Mouse (Mus musculus) frontal cortex, postnatal 36 days (tissue): ENCODE measurements at regions not wholly inside any gene's neighbourhood (a gene's known extent, or its start where the extent isn't known, plus 50 kb on each side); places are given as distances from the start of the nearest gene placed in this dataset.

Experiments
- DNase-seq, 2 experiments: peaks; one replicate each; pipeline ENCODE4 v3.0.0; 2022; ENCODE audit warnings: low spot score in 2 of 2

- no peak for DNase-seq
These were observed 61.6 kb downstream of the Gm10295 start for GRCm38 (mm10) chr7:71289702-71290101.

- DNase-seq, result no peak
These were observed 62.0 kb downstream of the Gm10295 start for GRCm38 (mm10) chr7:71289266-71289665.

GRCm38 (mm10) chr7:71287441-71287840, 63.8 kb downstream of the Gm10295 start:
- DNase-seq, result no peak

DNA sequence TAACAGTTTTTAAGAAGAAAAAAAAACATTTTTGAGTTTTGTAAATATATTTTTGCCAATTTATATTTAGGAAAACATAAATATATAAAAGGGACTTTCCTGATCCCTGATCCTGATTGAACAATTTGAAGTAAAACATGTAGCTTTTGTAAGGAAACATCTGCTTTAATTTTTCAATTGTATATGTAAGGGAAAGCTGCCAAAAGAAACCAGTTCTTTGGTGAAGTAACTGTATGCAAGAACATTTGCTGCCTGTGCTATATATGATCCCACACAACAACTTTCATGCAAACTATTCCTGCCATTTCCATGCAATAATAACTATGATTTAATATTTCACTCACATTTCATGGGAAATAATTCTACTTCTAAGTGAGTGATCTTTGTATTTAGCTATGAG, 67.0 kb downstream of the Gm10295 start:
- no peak for DNase-seq

- DNase-seq, result no peak
These were observed 67.9 kb downstream of the Gm10295 start for GRCm38 (mm10) chr7:71283419-71283818.

GRCm38 (mm10) chr7:71266101-71266500, 85.2 kb downstream of the Gm10295 start:
- DNase-seq, result no peak

GRCm38 (mm10) chr7:71264115-71264514, 87.2 kb downstream of the Gm10295 start:
- DNase-seq, result no peak

- no peak for DNase-seq
These were observed 101.6 kb downstream of the Gm10295 start for GRCm38 (mm10) chr7:71249669-71250068.

DNA sequence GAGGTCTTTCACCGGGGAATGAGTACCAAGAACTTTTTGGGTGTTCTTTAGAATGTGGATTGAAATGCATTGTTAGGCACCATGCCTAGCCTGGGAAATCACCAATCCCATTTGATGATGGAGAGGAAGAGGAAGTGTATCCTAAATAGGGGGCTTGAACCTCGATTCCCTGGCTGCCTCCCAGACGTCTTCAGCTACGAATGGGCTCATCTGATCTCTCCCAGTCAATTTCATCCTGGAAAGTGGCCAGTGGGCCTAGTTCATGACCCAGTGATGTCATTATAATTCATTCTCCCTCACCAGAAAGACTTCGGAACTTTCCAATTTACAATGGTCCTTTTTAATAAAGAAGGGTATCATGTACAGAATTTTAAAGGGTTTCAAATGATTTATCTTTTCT, 102.1 kb downstream of the Gm10295 start:
- no peak for DNase-seq

GRCm38 (mm10) chr7:71247922-71248321, 103.4 kb downstream of the Gm10295 start:
- no peak for DNase-seq

DNA sequence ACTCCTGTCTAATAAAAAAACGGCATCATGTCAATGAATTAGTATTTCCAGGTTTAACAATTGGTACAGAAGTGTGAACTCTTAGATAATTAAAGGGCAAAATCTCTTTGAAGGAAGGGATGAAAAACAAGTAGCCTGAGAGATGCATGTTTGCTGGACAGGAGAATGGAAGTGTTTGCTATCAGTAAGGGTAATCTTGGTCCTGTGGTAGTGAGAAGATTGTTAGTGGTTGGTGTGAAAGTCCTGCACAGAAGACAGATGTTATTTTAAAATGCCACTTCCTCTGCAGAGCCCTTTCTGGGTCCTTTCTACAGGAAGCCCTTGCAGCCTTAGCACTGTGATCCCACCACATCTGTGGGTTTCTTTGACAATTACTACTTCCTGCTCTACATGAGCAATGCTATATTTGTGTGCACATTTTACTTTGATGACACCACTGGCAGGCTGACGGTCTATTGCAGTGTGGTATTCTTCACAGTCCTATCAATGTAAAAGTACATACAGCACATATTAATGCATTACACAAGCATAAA, 108.8 kb downstream of the Gm10295 start:
- DNase-seq, result no peak

DNA sequence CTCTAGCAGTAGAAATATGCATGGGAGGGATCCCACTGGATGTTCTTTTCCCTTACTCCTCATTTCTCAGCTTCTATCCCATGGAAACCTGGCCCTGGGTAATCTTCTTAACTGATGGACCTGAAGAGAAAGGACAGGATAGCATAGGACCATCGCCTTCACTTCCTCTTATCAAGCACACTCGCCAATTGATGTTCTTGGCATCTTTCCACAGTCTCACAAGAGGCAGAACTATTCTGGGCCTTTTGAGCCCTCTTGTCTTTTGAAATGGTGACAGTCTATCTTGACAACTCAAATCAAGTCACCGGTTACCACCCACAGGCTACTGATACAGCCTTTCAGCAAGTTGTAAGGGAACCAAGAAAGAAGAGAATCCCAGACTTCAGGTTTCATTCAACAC, 112.1 kb downstream of the Gm10295 start:
- no peak for DNase-seq

DNA sequence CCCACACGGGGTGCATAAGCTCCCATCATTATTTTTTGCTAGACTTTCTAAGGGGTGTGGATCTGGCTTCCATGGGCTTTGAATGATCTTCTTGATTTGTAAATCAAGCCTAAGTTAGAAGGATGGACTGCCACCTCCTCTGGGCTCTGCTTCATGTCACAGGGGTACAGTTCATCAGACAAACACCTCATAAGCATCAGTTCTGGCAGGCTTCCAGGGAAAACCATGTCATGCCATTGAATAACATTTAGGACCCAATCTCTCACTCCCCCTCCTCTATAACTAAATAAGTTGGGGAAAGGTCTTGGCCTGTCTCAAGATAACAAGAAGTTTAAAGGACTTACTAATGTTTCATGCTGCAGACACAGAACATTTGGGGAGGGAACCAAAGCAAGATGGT, 115.0 kb downstream of the Gm10295 start:
- no peak for DNase-seq

- DNase-seq, result no peak
These were observed 117.0 kb downstream of the Gm10295 start for GRCm38 (mm10) chr7:71234176-71234769.

DNA sequence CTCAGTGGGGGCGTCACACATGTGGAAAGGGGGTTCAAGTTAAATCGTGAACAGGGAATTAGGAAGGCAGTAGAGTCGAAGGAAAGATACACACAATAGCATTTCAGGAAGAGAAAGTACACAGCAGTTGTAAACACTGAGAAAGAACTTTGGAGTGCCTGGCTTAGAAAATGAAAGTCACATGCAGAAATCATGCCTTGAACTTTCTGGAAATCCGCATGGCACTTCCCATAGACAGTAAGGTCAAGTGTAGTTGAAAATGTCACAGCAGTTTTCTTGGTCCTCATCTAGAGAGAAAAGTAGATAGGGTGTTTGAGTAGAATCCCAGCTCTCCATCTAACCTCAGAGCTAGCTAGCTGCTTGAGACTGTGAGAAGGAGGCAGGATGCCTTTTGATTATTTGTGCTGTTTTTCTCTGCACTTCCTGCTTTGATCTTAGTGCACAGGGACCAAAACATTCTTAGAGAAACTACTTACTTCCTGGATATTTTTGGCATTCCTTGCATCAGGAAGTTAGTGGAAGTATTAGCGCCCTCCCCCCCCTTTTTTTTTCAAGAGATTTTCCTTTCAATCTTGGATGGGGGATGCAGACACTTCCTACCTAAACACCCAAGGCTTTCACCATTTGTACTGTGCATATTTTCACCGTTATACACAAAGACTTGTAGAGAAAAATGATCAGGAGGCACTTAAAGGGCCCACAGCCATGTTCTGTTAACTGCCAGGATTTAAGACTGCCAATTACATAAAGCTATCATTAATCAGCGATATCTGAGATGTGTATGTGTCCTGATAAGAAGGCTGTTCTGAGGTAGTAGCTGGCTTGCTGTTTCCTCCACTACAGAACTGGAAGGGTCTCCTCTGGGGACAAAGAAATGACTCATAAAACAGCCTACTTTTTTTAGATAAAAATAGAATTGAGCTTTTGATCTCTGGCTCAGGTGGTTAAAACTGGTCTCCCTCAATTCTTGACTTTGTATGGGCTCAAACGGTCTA, 118.2 kb downstream of the Gm10295 start:
- no peak for DNase-seq

GRCm38 (mm10) chr7:71230901-71231477, 120.3 kb downstream of the Gm10295 start:
- no peak for DNase-seq

DNA sequence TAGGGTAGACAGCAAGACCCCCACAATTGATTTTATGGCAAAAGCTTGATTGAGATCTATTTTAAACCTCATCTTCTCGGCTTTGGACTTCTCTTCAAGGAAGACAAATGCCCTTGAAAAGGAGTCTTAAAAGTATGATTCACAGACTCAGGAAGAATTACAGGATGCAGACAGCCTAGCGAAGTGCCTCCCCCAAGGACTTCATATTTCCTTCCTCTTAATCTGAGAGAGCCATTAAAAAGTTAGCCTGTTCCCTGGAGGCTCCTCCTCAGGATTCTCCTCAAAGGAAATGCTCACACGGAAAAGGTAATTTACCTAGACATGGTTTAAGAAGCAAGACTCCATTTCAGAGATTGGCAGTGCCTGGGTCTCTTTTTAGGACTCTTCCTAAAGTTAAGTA, 122.1 kb downstream of the Gm10295 start:
- DNase-seq, result no peak

GRCm38 (mm10) chr7:71224320-71224865, 126.9 kb downstream of the Gm10295 start:
- DNase-seq, result no peak

DNA sequence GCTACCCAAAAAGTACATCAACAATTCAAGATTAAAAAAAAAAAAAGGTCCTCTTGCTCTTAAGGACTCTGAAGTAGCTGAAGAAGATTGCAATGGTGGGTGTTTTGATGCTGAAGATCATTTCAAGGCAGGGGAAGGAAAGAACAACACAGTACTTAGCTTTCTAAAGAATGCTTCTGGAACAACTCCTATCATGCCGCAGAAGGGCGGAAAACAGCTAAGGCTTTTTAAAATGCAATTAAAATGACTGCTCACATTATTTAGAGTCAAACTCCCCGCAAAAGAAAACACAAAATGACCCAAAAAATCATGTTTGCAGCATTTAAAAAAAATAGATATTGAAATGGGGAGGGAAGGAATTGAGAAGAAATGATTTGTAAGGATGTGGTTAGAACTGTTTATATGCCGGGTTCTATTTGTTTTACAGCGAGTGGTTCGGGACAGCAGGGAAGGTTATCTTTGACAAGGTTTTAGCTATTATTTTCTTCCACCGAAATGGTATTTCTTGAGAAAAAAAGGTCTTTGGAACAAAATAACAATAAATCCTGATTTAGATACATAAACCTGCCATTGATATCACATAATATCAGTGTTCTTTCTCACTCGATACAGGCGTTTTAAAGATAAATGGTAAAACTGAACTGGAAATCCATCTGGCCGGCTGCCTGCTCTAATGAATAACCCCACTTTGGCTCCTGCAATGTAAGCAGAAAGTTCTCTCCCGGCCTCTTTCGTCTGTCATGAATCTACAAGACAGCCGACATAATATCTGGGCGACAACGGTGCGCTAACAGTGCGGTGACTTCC, 127.6 kb downstream of the Gm10295 start:
- DNase-seq, result no peak

- no peak for DNase-seq
These were observed 133.9 kb downstream of the Gm10295 start for GRCm38 (mm10) chr7:71217344-71217743.

DNA sequence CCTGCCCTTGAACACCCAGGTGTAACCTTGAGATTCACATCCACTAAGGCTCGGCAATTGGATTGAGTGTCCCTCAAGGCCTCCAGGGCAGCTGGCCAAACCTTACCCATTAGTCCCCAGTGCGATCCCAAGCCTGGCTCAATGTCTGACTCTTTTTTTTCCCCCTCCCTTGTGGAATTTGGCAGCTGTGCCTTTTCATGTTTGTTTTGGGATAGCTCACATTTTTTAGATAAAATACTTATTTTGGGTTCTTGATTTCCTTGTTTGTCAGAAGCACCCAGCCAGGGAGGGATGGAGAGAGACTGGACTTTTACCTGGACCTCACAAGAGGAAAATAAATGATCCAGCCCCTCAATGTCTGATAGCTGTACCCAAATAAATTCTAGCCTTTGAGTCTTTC, 134.5 kb downstream of the Gm10295 start:
- no peak for DNase-seq
